Mouse (Mus musculus): ENCODE results near the gene Sim2. TPM values are rescaled to one million over a fixed set of nuclear protein-coding genes. Genes with fewer than 3 reads are reported as not detected.

The Sim2 gene
- total RNA-seq, 2 experiments from 2014 or later: 0.12 TPM; not detected in 1

- intact Hi-C loops (cut with DNase I): no loop called here
- no peak for DNase-seq
Measured at GRCm38 (mm10) chr16:94094251-94095108, 9.7 kb downstream of the Sim2 start.

DNA sequence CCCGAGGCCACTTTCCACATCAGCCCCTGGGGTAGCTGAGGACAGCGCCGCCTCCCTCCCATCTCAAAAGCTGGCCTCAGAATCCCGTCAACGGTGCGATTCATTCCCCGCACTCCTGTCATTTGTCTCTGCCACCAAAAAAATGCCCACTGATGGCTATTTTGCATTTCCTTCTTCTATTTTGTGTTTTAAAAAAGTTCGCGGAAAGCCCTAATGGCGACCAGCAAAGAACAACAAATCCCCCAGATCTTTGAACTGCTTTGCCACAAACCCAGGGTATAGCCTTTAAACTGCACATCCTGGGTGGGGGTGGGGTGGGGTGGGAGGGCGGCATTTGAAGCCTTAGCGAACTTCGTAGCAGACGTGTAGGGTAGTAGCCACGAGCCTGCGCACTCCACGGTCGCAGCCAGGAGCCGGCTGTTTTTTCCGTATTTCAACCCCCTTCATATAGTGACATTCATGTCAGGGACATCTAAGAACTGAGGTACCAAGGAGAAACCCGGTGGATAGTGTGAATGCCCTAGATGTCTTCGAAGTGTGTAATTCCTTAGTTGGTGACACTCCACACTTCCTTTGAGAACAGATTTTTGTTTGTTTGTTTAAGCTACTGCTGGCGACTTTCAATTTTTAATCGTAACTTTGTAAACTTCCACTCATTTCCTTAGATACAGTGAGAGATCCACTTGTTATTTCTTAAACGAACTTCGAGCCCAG lies 10.5 kb downstream of the Sim2 start:
- intact Hi-C loops (cut with DNase I): no loop called here
- no peak for DNase-seq

DNA sequence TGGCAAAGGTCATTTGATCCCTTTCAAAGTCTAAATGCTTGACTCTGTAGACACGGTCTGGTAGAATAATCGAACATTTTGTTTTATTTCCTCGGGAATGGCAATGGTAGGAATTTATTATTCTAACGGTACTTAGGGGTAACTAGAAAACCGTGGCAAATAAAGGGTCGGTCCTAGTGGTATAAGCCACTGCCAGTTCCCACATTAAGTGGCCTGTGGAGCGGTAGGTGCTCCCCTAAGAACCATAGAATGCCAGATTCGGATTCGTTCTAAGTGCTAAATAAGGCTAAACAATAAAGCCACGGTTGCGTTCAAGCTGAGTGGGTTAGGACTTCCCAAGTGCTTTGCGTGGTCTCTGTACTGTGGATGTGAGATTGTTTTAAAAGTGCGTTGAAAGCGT lies 11.7 kb downstream of the Sim2 start:
- intact Hi-C loops (cut with DNase I): no loop called here
- no peak for DNase-seq

- no peak for DNase-seq
- intact Hi-C loops (cut with DNase I): no loop called here
Measured at GRCm38 (mm10) chr16:94097724-94098455, 13.2 kb downstream of the Sim2 start.

- no peak for DNase-seq
- intact Hi-C loops (cut with DNase I): no loop called here
Measured at GRCm38 (mm10) chr16:94113160-94113559, 28.4 kb downstream of the Sim2 start.

- no peak for DNase-seq
- intact Hi-C loops (cut with DNase I): no loop called here
Measured at GRCm38 (mm10) chr16:94114693-94115092, 30.0 kb downstream of the Sim2 start.

GRCm38 (mm10) chr16:94117333-94117732 lies 32.6 kb downstream of the Sim2 start:
- no peak for DNase-seq
- intact Hi-C loops (cut with DNase I): no loop called here

DNA sequence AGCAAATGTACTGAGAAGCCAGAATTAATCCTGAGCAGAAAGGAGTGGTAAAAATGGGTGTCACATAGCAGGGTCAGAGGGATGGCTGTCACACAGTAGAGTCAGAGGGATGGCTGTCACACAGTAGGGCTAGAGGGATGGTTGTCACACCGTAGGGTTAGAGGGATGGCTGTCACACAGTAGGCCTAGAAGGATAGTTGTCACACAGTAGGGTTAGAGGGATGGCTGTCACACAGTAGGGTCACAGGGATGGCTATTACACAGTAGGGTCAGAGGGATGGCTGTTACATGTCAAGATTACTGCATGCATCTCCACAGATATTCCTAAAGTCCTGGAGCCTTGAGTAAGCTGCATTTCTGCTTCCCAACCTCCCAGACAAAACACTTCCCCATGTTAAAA lies 33.7 kb downstream of the Sim2 start:
- DNase-seq: no peak
- intact Hi-C loops (cut with DNase I): no loop called here

DNA sequence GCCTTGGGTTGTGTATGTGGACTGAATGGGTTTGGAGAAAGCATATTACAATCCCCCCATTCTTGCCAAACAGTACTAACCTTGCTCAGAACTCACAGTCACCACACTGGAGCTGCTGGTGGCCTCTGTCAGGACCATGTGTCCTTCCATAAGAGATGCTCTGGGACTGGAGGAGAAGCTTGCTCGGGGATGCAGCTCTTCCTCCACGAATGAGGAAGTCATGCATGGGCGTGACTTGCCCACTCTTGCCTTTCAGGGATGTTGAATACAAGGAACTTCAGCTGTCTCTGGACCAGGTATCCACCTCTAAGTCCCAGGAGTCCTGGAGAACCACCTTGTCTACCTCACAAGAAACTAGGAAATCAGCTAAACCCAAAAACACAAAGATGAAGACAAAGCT lies 37.6 kb downstream of the Sim2 start:
- no peak for DNase-seq
- intact Hi-C loops (cut with DNase I): no loop called here

GRCm38 (mm10) chr16:94123247-94123646 lies 38.5 kb downstream of the Sim2 start:
- intact Hi-C loops (cut with DNase I): no loop called here
- peak; percentile 88 for DNase-seq

DNA sequence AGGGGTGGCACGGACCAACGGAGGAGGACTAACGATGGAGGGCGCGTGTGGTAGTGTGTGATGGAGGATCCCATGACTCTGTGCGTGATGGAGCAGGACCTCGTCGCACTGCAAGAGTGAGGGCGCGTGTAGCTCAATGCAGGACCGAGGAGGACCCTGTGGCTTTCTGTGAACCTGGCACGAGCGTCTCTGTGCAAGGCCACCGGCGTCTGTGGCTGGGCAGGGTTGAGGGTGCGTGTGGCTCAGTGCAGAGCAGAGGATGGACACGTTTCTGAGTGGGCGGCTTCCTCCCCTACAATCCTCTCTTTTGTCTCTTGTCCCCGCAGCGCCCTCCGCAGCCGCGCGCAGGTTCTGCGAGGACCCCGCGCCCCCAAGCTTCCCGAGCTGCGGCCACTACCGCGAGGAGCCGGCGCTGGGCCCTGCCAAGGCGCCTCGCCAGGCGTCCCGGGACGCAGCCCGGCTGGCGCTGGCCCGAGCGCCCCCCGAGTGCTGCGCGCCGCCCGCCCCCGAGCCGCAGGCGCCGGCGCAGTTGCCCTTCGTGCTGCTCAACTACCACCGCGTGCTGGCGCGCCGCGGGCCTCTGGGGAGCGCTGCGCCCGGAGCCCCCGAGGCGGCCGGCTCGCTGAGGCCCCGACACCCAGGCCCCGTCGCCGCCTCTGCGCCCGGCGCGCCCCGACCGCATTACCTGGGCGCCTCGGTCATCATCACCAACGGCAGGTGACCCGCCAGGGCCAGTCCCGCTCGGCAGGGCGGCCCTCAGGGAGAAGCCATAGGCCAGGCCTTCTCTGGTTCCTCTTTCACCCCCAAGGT lies 40.6 kb downstream of the Sim2 start:
- intact Hi-C loops (cut with DNase I): no loop called here
- DNase-seq: no peak

- intact Hi-C loops (cut with DNase I): no loop called here
Measured at GRCm38 (mm10) chr16:94126200-94126599, 41.5 kb downstream of the Sim2 start.

GRCm38 (mm10) chr16:94128236-94128835 lies 43.6 kb downstream of the Sim2 start:
- intact Hi-C loops (cut with DNase I): no loop called here
- no peak for DNase-seq

More at GRCm38 (mm10) chr16:94126200-94126599, 41.5 kb downstream of the Sim2 start:
- DNase-seq: no peak

- intact Hi-C loops (cut with DNase I): no loop called here
- no peak for DNase-seq
Measured at GRCm38 (mm10) chr16:94134218-94134617, 49.5 kb downstream of the Sim2 start.

GRCm38 (mm10) chr16:94140746-94141145 lies 56.0 kb downstream of the Sim2 start:
- no peak for DNase-seq
- intact Hi-C loops (cut with DNase I): no loop called here

DNA sequence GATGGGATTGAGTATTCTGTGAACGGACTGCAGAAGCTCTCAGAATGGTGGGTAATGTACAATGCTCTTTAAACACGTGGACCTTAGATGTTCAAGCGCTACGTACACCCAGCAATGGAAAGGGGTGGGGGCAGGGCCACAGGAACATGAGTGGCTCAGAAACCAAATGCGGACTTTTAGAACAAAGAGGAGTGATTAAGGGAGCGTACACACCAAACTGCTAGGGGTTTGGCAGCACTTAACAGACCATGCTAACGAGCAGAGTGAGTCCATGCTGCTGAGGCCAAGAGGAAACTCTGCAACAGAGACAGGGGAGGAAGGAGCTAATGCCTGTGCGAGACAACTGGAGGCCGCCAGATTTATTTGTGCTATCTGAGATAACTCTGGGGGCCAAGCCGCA lies 58.6 kb downstream of the Sim2 start:
- intact Hi-C loops (cut with DNase I): no loop called here
- no peak for DNase-seq

DNA sequence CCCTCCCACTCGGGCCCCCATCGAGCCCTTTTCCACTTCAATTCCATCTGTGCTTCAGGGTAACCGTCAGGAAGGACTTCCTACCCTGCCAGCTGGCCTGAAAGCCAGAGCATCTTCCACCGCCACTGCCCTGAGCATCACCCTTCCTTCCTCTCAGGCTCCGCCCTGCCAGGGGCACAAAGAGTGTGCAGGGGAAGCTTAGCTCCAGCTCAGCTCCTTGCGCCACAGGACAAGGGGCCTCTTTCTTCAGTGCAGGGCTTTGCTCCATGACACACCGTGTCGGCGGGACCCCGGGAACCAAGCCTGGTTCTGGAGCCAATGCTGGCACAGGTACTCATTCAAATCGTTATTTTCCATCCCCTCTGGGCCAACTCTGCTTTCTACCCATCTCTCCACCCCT lies 63.4 kb downstream of the Sim2 start:
- peak; percentile 43 for DNase-seq
- intact Hi-C loops (cut with DNase I): no loop called here

GRCm38 (mm10) chr16:94150125-94151103 lies 65.7 kb downstream of the Sim2 start:
- no peak for DNase-seq
- intact Hi-C loops (cut with DNase I): no loop called here
